Mouse (Mus musculus): ENCODE results near the gene Hist1h4f.

DNA sequence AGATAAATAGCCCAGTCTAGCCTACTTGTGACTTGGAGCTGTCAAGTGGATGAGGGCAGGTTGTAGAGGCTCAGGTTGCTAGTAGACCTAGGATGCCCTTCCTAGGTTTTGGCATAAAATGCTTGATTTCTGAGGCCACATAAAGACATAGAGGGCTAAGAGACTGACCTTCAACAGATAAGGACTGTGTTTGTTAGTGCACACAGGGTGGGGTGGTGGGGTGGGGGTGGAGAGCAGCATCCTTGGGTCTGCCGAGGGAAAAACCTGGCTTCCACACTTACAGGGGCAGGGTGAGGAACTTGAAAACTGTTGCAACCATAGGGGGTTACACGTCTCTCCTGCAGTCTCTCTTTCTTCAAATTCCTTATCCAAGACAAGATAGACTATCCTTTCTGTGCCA, 43.7 kb upstream of the Hist1h4f start:
- TF ChIP-seq CTCF (IDR thresholded peaks at IDR 0.05; ENCODE audit: borderline replicate concordance, insufficient read depth, low read depth, low read length): no peak
- no peak for TF ChIP-seq POLR2A (IDR thresholded peaks at IDR 0.05; ENCODE audit: borderline replicate concordance, insufficient read depth, low read length)

All from cerebellum, adult 2 months (tissue).